Mouse (Mus musculus): ENCODE data around the gene Tmem135.
"Not testable (repeated sequence)": the region's sequence is repeated elsewhere in the genome, so short reads cannot be mapped to it uniquely, and the experiment has no call there.

Tmem135 gene

DNA sequence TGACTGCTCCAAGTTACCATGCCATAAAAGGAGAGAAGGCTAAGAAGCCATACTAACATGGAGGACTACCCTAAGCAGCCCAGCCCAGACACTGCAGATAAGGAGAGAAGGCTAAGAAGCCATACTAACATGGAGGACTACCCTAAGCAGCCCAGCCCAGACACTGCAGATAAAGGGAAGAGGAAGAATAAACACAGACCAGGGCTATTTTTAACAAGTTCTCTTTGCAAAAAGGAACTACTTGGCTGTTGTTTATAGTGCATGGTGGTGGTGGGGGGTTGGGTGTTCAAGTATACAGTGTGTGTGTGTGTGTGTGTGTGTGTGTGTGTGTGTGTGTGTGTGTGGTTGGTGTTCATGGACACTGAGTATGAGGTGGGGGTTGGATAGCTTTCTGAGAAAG lies 133.6 kb downstream of the Tmem135 start:
- in situ Hi-C loops (cut with MboI; ENCODE audit: unreplicated experiment in 2 of 2): not testable (repeated sequence)

- in situ Hi-C loops (cut with MboI; ENCODE audit: unreplicated experiment in 2 of 2): loop anchor here in 1 of 2 experiments (10.0 kb wide), 1 partner anchor 55 kb away; no protein-coding TSS in a partner anchor
These were observed 134.2 kb downstream of the Tmem135 start for GRCm38 (mm10) chr7:89269826-89270225.

DNA sequence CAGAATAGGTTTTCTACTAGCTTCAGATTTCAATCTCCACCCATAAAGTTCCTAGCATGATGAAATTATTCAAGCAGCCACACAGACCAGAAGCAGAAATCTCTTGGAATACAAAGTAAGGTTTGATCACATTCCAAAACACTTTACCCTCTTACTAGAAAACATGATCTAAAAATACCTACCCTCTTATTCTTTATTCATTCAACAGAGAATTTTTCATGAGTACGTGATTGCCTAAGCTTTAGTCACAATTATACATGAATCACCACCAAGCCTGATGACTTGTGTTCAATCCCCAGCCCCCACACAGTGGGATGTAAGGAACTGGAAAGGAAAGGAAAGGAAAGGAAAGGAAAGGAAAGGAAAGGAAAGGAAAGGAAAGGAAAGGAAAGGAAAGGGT lies 136.5 kb downstream of the Tmem135 start:
- in situ Hi-C loops (cut with MboI; ENCODE audit: unreplicated experiment in 2 of 2): loop anchor here in 1 of 2 experiments (10.0 kb wide), 1 partner anchor 53 kb away; no protein-coding TSS in a partner anchor

DNA sequence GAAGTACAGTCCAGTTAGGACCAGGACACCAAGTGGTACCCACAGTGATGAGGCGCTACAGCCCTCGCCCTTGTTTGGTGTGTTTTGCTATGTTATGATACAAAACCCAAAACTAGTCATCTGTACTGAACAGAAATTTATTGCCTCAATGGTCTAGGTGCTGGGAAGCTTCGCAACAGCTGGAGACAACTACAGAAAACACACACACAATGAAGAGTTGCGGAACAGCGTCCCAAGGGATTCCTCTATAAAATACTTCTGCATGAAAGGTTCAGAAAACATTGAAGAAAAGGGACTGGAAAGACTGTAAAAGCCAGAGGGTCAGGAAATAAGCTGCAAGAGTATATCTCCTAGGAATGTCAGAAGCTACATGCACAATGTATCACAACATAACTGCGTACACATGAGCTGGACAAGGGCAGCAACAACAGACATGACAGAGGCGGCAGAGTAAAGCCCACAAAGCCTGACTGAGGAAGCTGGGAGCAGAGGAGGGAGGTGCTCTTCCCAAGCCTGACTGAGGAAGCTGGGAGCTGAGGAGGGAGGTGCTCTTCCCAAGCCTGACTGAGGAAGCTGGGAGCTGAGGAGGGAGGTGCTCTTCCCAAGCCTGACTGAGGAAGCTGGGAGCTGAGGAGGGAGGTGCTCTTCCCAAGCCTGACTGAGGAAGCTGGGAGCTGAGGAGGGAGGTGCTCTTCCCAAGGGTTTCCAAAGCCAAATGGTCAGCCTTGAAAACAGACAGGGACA lies 137.8 kb downstream of the Tmem135 start:
- in situ Hi-C loops (cut with MboI; ENCODE audit: unreplicated experiment in 2 of 2): loop anchor here in 1 of 2 experiments (10.0 kb wide), 1 partner anchor 51 kb away; no protein-coding TSS in a partner anchor

DNA sequence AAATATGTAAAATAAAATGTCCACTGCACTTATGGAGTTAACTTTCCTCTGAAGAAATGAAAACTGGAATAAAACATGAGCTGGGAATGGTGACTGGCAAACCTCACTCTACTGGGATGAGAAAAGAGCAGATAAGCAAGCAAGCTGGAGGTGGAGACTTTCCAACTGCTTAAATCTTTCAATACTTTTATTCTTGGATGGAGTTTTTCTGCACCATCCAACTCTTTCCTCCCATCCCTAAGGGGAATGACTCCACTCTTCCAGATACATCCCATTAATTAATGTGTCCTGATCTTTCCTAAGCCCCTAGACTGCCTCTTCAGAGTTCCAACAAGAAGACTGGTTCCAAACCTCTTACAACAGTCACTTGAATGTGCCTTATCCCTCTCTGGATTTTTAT lies 143.1 kb downstream of the Tmem135 start:
- in situ Hi-C loops (cut with MboI; ENCODE audit: unreplicated experiment in 2 of 2): loop anchor here in 1 of 2 experiments (10.0 kb wide), 1 partner anchor 46 kb away; no protein-coding TSS in a partner anchor

DNA sequence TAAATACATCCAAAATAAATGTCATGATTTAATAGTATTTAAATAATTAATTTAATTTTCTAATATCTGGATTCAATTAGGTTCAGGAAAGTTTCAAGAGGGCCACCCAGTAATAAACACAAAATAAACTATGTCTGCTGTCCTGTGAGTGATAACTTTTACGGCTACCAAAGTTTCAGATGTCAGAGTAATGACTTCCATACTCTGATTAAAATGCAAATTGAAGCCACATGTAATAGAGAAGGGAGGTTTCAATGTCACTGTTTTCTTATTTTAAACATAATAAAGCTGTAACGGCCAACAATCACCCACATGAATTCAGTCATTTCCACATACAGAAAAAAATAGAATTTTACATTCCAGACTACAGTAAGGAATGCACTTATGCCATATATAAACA lies 145.2 kb downstream of the Tmem135 start:
- in situ Hi-C loops (cut with MboI; ENCODE audit: unreplicated experiment in 2 of 2): no loop called here

DNA sequence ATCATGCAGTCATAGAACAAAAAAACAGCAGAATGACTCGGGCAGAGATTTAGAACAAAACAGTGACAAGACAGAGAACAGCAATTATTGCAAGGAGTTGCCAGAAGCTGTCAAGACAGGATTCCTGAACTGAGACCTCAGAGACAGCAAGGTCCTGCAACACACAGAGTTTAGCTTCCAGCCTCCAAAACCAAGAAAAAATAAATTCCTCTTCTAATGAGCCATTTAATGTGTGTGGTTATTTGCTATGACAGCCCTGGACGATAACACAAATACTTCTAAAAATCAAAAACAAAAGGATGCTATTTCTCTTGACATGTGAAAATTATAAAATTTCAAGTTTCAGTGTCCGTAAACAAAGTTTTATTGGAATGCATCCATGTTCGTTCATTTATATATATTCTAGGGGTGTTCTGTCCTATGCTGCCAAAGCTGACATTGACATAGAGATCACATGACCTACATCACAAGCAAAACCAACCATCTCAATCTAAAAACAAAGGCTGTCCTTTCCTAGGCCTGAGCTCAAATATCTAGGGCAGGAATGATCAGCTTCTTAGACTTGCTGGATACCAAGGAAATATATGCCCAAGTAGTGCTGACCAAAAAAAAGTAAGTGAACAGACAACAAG lies 146.0 kb downstream of the Tmem135 start:
- in situ Hi-C loops (cut with MboI; ENCODE audit: unreplicated experiment in 2 of 2): no loop called here

GRCm38 (mm10) chr7:89253772-89254171 lies 150.2 kb downstream of the Tmem135 start:
- in situ Hi-C loops (cut with MboI; ENCODE audit: unreplicated experiment in 2 of 2): no loop called here

GRCm38 (mm10) chr7:89253317-89253716 lies 150.7 kb downstream of the Tmem135 start:
- in situ Hi-C loops (cut with MboI; ENCODE audit: unreplicated experiment in 2 of 2): no loop called here

GRCm38 (mm10) chr7:89251880-89252453 lies 152.1 kb downstream of the Tmem135 start:
- in situ Hi-C loops (cut with MboI; ENCODE audit: unreplicated experiment in 2 of 2): no loop called here

DNA sequence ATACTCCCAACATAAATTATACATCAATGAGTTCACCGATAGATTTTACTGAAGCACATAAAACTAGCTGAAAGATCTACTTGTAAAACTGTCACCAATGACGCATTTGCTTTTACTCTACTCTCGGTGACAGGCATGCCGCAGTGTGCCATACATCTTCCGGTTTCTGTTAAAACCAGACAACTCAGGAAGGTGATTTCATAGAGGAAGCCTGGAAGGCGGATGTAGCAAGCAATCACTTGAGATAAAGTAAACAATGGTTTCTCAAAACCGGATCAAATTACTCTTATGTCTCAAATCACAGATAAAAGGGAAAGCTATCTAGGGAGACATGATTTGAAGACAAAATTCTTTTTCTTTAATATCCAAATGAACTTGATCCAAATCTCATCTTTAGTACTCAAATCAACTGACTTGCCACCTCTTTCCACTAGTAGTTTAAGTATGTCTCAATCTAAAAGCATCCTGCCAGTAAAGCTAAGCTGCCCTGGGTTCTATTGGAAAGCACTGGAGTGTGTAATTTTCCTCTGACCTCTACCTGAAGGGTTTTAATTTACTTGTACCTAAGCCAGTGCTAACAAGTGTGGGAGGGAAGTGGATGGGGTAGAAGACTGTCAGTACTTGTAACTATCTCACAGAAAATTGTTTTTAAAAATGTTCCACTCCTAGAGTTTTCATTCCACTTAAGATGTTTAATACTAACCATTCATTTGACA lies 155.7 kb downstream of the Tmem135 start:
- in situ Hi-C loops (cut with MboI; ENCODE audit: unreplicated experiment in 2 of 2): no loop called here

DNA sequence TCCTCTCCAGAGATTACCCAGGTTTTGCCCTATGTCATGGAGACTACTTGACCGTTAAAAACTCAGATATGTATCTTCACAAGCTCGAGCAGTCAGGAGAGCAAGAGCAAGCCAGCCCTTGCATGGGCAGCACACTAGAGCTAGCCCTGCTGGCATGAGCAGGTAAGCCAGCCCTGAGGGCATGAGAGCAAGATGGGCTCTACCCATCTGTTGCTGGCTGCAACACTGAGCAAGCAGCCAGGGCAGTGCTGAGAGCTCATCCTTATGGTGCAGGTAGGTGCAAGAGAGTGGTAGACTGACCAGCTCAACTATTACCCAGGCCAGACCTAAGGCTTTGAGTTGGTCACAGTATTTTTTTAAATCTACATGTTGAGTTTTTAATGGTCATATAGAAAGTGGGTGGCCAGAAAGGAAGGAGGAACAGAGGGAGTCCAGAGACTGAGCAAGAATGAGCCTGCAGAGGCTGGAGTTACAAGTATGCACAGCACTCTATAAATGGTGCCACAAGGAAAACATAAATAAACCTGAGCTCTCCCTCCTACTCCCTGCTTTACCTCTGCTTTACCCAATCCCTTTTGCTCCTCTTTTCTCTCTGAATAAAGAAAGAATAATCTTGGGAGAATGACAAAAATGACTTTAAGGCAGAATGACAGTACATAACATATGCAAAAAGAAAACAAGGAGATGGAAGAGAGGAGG lies 156.9 kb downstream of the Tmem135 start:
- in situ Hi-C loops (cut with MboI; ENCODE audit: unreplicated experiment in 2 of 2): no loop called here

DNA sequence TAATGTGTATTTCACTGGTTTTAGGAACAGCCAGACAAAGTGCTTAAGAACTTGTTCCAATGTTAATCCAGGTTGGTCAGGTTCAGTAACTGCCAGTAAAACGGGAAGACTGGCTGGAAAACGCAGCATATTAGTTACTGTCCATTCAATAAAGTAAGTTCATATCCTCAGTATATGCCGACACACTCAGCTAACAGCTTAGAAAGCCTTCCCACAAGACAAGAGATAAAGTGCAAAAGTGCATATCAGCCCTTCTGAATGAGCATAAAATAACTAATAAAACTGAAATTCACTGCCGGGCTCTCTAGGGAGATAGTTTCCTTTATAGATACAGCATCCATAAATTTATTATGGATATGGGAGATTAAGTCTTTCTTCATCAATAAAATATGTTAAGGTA lies 161.5 kb downstream of the Tmem135 start:
- in situ Hi-C loops (cut with MboI; ENCODE audit: unreplicated experiment in 2 of 2): no loop called here

DNA sequence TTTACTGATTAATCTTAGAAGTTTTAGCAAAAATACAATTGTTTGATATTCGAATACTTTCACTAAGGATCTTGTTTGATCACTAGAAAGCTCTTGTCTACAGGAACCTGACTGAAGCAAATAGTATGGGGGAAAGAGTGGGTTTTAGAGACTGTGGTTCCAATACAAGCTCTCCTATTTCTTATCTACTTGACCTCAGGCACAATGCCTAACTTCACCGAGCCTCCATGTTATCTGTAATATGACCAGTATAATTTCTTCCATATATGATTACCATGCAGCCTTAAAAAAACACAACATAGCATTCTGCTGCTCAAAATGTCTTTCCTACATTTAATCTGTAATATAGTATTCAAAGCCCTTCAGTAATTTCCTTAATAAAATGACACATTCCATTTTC lies 161.9 kb downstream of the Tmem135 start:
- in situ Hi-C loops (cut with MboI; ENCODE audit: unreplicated experiment in 2 of 2): no loop called here

- in situ Hi-C loops (cut with MboI; ENCODE audit: unreplicated experiment in 2 of 2): no loop called here
These were observed 164.4 kb downstream of the Tmem135 start for GRCm38 (mm10) chr7:89239592-89239991.

- in situ Hi-C loops (cut with MboI; ENCODE audit: unreplicated experiment in 2 of 2): no loop called here
These were observed 167.4 kb downstream of the Tmem135 start for GRCm38 (mm10) chr7:89236592-89236991.

DNA sequence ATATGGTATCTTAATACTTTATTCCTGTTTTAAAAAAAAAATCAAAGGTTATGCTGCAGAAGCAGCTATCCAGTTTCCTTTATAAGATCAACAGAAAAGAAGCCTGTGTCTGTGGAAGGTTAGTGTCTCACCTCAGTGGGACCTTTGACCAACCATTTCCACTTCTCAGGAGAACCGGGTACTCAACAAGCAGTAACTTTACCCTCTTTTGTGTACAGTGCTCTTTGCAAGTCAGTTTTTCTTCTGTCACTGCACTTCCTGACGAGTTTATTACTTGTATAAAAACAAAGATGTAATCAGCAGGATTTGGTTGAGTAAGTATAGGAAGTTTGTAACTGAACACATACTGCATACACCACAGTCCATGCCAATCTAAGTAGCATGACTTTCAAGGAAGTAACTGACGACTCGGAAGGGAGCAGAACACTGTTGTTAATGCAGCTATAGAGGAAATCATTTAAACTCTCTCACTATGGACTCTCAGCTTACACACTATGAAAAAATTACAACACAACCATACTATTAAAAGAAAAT lies 168.0 kb downstream of the Tmem135 start:
- in situ Hi-C loops (cut with MboI; ENCODE audit: unreplicated experiment in 2 of 2): no loop called here

GRCm38 (mm10) chr7:89232499-89233145 lies 171.4 kb downstream of the Tmem135 start:
- in situ Hi-C loops (cut with MboI; ENCODE audit: unreplicated experiment in 2 of 2): no loop called here

DNA sequence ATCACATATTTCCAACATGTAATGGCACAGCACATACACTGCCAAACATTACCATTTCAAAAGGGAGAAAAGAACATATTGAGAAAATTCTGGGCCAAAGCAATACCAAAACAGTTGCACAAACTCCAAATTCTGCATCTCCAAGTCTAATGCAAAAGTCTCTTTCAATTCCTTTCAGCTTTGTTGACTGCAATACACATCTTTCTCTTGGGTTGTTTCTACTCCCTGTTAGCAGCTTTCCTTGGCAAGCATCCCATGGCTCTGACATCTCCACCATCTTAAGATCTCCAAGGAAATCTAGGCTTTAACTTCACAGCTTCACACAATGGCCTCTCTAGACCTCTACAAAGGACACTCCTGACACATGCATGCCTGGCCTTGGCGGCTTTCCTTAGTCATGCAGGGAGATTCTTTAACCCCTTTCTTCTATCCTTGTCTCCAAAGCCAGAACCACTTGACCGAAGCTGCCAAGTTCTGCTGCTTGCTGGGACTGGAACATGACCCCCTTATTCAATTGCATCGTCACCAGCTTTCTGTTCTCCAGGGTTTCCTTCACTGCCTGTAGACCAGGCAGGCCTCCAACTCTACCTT lies 172.7 kb downstream of the Tmem135 start:
- in situ Hi-C loops (cut with MboI; ENCODE audit: unreplicated experiment in 2 of 2): no loop called here
